Comparison of ENCODE assay signal across 9 mouse cellular contexts in genomic region chr12:99756914-99757687, GRCm38 (mm10).
DNase-seq lines count a peak whose midpoint lies in the region; ATAC-seq and TF ChIP-seq lines count a peak whose summit lies in the region.
"Had no signal": no experiment of that assay in that cellular context is flagged by ENCODE, and none has a peak within 500 bp of the region (broad histone marks: within the 10 kb centered on the region; RNA-seq: fewer than 3 reads in every experiment).

No protein-coding gene starts in this region.

- H3K36me3 ChIP-seq in kidney, adult 2 months (ENCODE audit: control insufficient read depth, insufficient read depth, low read length) = no peaks in the 10 kb centered on the region
- no peaks in the 10 kb centered on the region for H3K36me3 ChIP-seq in embryonic facial prominence, embryonic 14.5 days (ENCODE audit: control insufficient read depth, insufficient read depth, low read length)
- no peaks in the 10 kb centered on the region for H3K36me3 ChIP-seq in hindbrain, embryonic 16.5 days (ENCODE audit: control insufficient read depth, insufficient read depth, low read length)
- no peaks in the 10 kb centered on the region for H3K36me3 ChIP-seq in midbrain, postnatal 0 days (ENCODE audit: insufficient read depth, low read length)
- H3K36me3 ChIP-seq: liver, embryonic 15.5 days had no signal

- H3K9ac ChIP-seq in embryonic facial prominence, embryonic 14.5 days (ENCODE audit: low read depth, low read length) = 0 out of 2 replicates have a peak overlapping the region, but pooled peaks have one; percentile 3
- no peak overlapping the region for H3K9ac ChIP-seq in hindbrain, embryonic 16.5 days (ENCODE audit: low read depth, low read length)
- no peak overlapping the region; the same call in 1 of the 2 replicates for H3K9ac ChIP-seq in midbrain, postnatal 0 days (replicated peaks; ENCODE audit: low read length, poor library complexity, severe bottlenecking)
- H3K9ac ChIP-seq: liver, embryonic 15.5 days had no signal

- H3K4me2 ChIP-seq in embryonic facial prominence, embryonic 14.5 days (ENCODE audit: low read depth, low read length) = peak overlapping the region; percentile 20
- H3K4me2 ChIP-seq in hindbrain, embryonic 16.5 days (ENCODE audit: low read length) = peak overlapping the region; percentile 47
- peak overlapping the region; percentile 40 for H3K4me2 ChIP-seq in midbrain, postnatal 0 days (ENCODE audit: low read depth, low read length, poor library complexity, severe bottlenecking)
- H3K4me2 ChIP-seq: liver, embryonic 15.5 days had no signal

- TF ChIP-seq POLR2A in kidney, adult 2 months (IDR thresholded peaks at IDR 0.05; ENCODE audit: low read depth, low read length) = no peak

- WGBS in kidney, adult 2 months = 37% methylated on average over 18 of the region's 18 CpGs
- WGBS in embryonic facial prominence, embryonic 14.5 days = 45% methylated on average over 18 of the region's 18 CpGs
- WGBS in hindbrain, embryonic 16.5 days = 34% methylated on average over 18 of the region's 18 CpGs
- WGBS in midbrain, postnatal 0 days = 10% methylated on average over 18 of the region's 18 CpGs

- DNase-seq in kidney, adult 2 months = no peak
- DNase-seq in kidney, postnatal 36 days = no peak
- peak; percentile 60 for DNase-seq in embryonic facial prominence, embryonic 14.5 days (ENCODE audit: low spot score)
- no peak for DNase-seq in midbrain, postnatal 0 days (ENCODE audit: low spot score)
- DNase-seq in layer of hippocampus, postnatal 36 days = no peak
- DNase-seq in left cerebral cortex, postnatal 14 days (ENCODE audit: low spot score in 2 of 2) = no peak
- DNase-seq in Muller cell, postnatal 12 days (ENCODE audit: inconsistent ontology term) = no peak

- no peaks in the 10 kb centered on the region for H3K27me3 ChIP-seq in kidney, adult 2 months (replicated peaks; ENCODE audit: control insufficient read depth, insufficient read depth, low read length)
- H3K27me3 ChIP-seq in embryonic facial prominence, embryonic 14.5 days (replicated peaks; ENCODE audit: control insufficient read depth, insufficient read depth, low read length) = no peaks in the 10 kb centered on the region
- no peaks in the 10 kb centered on the region for H3K27me3 ChIP-seq in hindbrain, embryonic 16.5 days (replicated peaks; ENCODE audit: control insufficient read depth, insufficient read depth, low read length)
- H3K27me3 ChIP-seq in midbrain, postnatal 0 days (ENCODE audit: insufficient read depth, low read length) = no peaks in the 10 kb centered on the region
- H3K27me3 ChIP-seq: liver, embryonic 15.5 days had no signal

- H3K4me1 ChIP-seq in kidney, adult 2 months (ENCODE audit: control insufficient read depth, insufficient read depth, low read length) = no peaks in the 10 kb centered on the region
- peaks cover 9% of the 10 kb centered on the region for H3K4me1 ChIP-seq in embryonic facial prominence, embryonic 14.5 days (ENCODE audit: control insufficient read depth, insufficient read depth, low read length)
- H3K4me1 ChIP-seq in hindbrain, embryonic 16.5 days (ENCODE audit: control insufficient read depth, insufficient read depth, low read depth, low read length) = peaks cover 10% of the 10 kb centered on the region
- peaks cover 7% of the 10 kb centered on the region; the same call in 1 of the 2 replicates for H3K4me1 ChIP-seq in midbrain, postnatal 0 days (ENCODE audit: insufficient read depth, low read length)
- H3K4me1 ChIP-seq: liver, embryonic 15.5 days had no signal

- ATAC-seq in embryonic facial prominence, embryonic 14.5 days (ENCODE audit: low read depth) = peak; percentile 51; the same call in 1 of the 2 replicates
- ATAC-seq in hindbrain, embryonic 16.5 days = peak; percentile 32; the same call in 1 of the 2 replicates
- ATAC-seq in midbrain, postnatal 0 days (ENCODE audit: low FRiP score) = peak; percentile 62

- no peak for TF ChIP-seq CTCF in kidney, adult 2 months (conservative IDR thresholded peaks at IDR 0.05; ENCODE audit: insufficient read depth, insufficient read length, low read depth, low read length)
- no peak for TF ChIP-seq CTCF in midbrain, postnatal 0 days (IDR thresholded peaks at IDR 0.05)

- intact Hi-C loops in left cerebral cortex, postnatal 14 days (cut with DNase I) = no loop called here

- no peaks in the 10 kb centered on the region for H3K9me3 ChIP-seq in embryonic facial prominence, embryonic 14.5 days (ENCODE audit: control insufficient read depth, low read length)
- no peaks in the 10 kb centered on the region for H3K9me3 ChIP-seq in hindbrain, embryonic 16.5 days (ENCODE audit: control insufficient read depth, low read length)
- no peaks in the 10 kb centered on the region for H3K9me3 ChIP-seq in midbrain, postnatal 0 days (ENCODE audit: low read length)
- H3K9me3 ChIP-seq: liver, embryonic 15.5 days had no signal

- H3K4me3 ChIP-seq in kidney, adult 2 months (ENCODE audit: insufficient read depth, low read depth, low read length) = 0 out of 2 replicates have a peak overlapping the region, but pooled peaks have one; percentile 5
- no peak overlapping the region; the same call in 1 of the 2 replicates for H3K4me3 ChIP-seq in embryonic facial prominence, embryonic 14.5 days (ENCODE audit: low read depth, low read length)
- no peak overlapping the region; the same call in 1 of the 2 replicates for H3K4me3 ChIP-seq in hindbrain, embryonic 16.5 days (ENCODE audit: low read length)
- H3K4me3 ChIP-seq in midbrain, postnatal 0 days (ENCODE audit: low read depth, low read length) = peak overlapping the region; percentile 18
- H3K4me3 ChIP-seq: liver, embryonic 15.5 days had no signal

- H3K27ac ChIP-seq in kidney, adult 2 months (ENCODE audit: insufficient read depth, low read depth, low read length) = no peak overlapping the region
- H3K27ac ChIP-seq in embryonic facial prominence, embryonic 14.5 days (replicated peaks; ENCODE audit: low read depth, low read length) = no peak overlapping the region; the same call in 1 of the 2 replicates
- no peak overlapping the region; the same call in 1 of the 2 replicates for H3K27ac ChIP-seq in hindbrain, embryonic 16.5 days (ENCODE audit: low read depth, low read length)
- H3K27ac ChIP-seq in midbrain, postnatal 0 days (ENCODE audit: low read depth, low read length) = peak overlapping the region; percentile 55
- H3K27ac ChIP-seq: liver, embryonic 15.5 days had no signal

Comparison
In these comparisons a context has a peak if more than half of its experiments do, and no peak if none do; other contexts are left out.
1. H3K4me3 ChIP-seq: peak in kidney, adult 2 months (single experiment) and midbrain, postnatal 0 days (single experiment); none in embryonic facial prominence, embryonic 14.5 days (single experiment) and hindbrain, embryonic 16.5 days (single experiment).
2. Peak in every context shown above with its lines, with median percentiles within 50 percentile points of each other: ATAC-seq and H3K4me2 ChIP-seq.